Comparison of ENCODE assay signal across 1 mouse cellular context in the genomic region with DNA sequence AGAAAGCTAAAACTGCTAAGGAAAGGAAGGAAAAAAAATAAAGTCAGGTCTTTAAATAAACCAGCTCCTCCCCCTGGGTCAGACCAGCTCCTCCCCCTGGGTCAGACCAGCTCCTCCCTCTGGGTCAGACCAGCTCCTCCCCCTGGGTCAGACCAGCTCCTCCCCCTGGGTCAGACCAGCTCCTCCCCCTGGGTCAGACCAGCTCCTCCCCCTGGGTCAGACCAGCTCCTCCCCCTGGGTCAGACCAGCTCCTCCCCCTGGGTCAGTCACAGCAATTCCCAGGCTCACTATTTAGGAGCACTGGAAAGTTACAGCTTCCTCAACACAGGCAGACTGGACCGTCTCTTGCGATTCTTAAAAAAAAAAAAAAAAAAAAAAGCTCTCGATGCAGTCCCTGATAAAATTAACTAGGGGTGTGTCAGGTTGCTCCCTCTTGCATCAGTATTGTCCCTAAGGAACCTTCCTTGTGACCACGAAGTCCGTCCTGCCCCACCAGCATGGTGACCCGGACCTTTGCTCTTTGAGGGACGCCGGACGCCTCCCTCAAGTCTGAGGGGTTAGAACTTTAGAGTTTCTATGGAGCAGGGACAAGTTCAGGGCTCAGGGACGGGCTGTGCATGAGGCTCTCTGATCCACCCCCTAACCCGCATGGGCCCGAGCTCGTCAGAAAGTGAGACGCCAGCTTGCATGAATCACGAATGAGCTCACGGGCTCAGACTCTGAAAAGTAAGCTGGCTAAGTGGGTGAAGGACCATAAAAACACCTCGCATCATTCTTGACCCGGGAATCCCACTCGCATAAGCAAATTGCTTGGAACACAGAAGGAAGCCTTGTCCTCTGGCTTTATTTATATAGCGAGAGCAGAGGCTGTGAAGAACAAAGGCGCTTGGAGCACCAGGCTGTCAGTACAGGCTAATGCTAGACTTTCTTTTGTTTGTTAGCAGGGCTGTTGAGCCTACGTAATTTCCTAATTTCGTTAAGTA.
TF ChIP-seq lines count a peak whose summit lies in the region.

No protein-coding gene starts in this region.

TF ChIP-seq in CH12.LX, 34 proteins besides CTCF, POLR2A, EP300 and RAD21:
- TF ChIP-seq POLR2AphosphoS2 (IDR thresholded peaks at IDR 0.05; ENCODE audit: low read depth, low read length) (no peak), PAX5 (IDR thresholded peaks at IDR 0.05; ENCODE audit: low read length) (no peak), JUND (conservative IDR thresholded peaks at IDR 0.05; ENCODE audit: low read depth, low read length) (no peak), ZC3H11A (IDR thresholded peaks at IDR 0.05; ENCODE audit: low read depth, low read length) (no peak), MAX (IDR thresholded peaks at IDR 0.05; ENCODE audit: low read length) (0 out of 2 replicates have a peak, but pooled peaks have one; percentile 17), BHLHE40 (IDR thresholded peaks at IDR 0.05; ENCODE audit: low read depth, low read length) (0 out of 2 replicates have a peak, but pooled peaks have one; percentile 8), ETS1 (conservative IDR thresholded peaks at IDR 0.05; ENCODE audit: low read depth, low read length) (0 out of 2 replicates have a peak, but pooled peaks have one; percentile 6), ZNF384 (IDR thresholded peaks at IDR 0.05; ENCODE audit: low read depth, low read length) (peak; percentile 74), MEF2A (IDR thresholded peaks at IDR 0.05; ENCODE audit: borderline replicate concordance, low read depth, low read length) (no peak), NELFE (IDR thresholded peaks at IDR 0.05; ENCODE audit: low read depth, low read length) (no peak; the same call in 1 of the 2 replicates), ELF1 (IDR thresholded peaks at IDR 0.05; ENCODE audit: low read depth, low read length) (no peak), HCFC1 (IDR thresholded peaks at IDR 0.05; ENCODE audit: low read depth, low read length) (no peak), MAZ (IDR thresholded peaks at IDR 0.05; ENCODE audit: low read depth, low read length) (peak; percentile 10; the same call in 1 of the 2 replicates), USF2 (conservative IDR thresholded peaks at IDR 0.05; ENCODE audit: low read depth, low read length) (no peak), GABPA (IDR thresholded peaks at IDR 0.05; ENCODE audit: insufficient replicate concordance, low read depth, low read length) (no peak), ZKSCAN1 (IDR thresholded peaks at IDR 0.05; ENCODE audit: borderline replicate concordance, low read depth, low read length) (no peak), KAT2A (IDR thresholded peaks at IDR 0.05; ENCODE audit: insufficient replicate concordance, low read length) (no peak), MXI1 (IDR thresholded peaks at IDR 0.05; ENCODE audit: low read depth, low read length) (peak; percentile 55; the same call in 1 of the 2 replicates), TBP (conservative IDR thresholded peaks at IDR 0.05; ENCODE audit: low read depth, low read length) (no peak), UBTF (IDR thresholded peaks at IDR 0.05; ENCODE audit: low read depth, low read length) (no peak), MAFK (IDR thresholded peaks at IDR 0.05; ENCODE audit: insufficient replicate concordance, low read length) (no peak), USF1 (IDR thresholded peaks at IDR 0.05; ENCODE audit: low read depth, low read length) (no peak), ZMIZ1 (IDR thresholded peaks at IDR 0.05; ENCODE audit: low read depth, low read length) (no peak), CHD1 (IDR thresholded peaks at IDR 0.05; ENCODE audit: low read depth, low read length) (no peak)
